Mouse (Mus musculus): ENCODE data around the gene Mypn. TPM values are rescaled to one million over a fixed set of nuclear protein-coding genes. Genes with fewer than 3 reads are reported as not detected.
A peak's percentile ranks its signal among the peaks of the same experiment; 100 is the strongest.

The Mypn gene
- 0.10 and 0.12 TPM in 2 replicates for polyA plus RNA-seq (2015; fragmentation: Nextera tagmentation; extraction: Ambion mirVana)

GRCm38 (mm10) chr10:63203728-63204127 is at the start of gene Mypn:
Gene Mypn, minus strand, starts transcription at chr10:63203952.
- no peak for TF ChIP-seq CTCF (IDR thresholded peaks at IDR 0.05; ENCODE audit: low read depth)
- no peak for TF ChIP-seq EP300 (optimal IDR thresholded peaks at IDR 0.05)
- Histone ChIP-seq H3K4me1 (replicated peaks; ENCODE audit: control insufficient read depth, insufficient read depth) (no peaks in the 10 kb centered on the region), H3K4me3 (ENCODE audit: low read depth, low read length) (no peak within 1 kb of the TSS), H3K9ac (ENCODE audit: low read length) (no peak within 1 kb of the TSS), H3K27ac (replicated peaks) (no peak within 1 kb of the TSS), H3K9me3 (ENCODE audit: control insufficient read depth, low read length) (no peaks in the 10 kb centered on the region), H3K36me3 (ENCODE audit: control insufficient read depth, insufficient read depth, low read length) (no peaks in the 10 kb centered on the region), H3K27me3 (ENCODE audit: control insufficient read depth, insufficient read depth, low read length) (no peaks in the 10 kb centered on the region), H3K4me2 (replicated peaks; ENCODE audit: low read depth) (no peak within 1 kb of the TSS)
- no peak for DNase-seq (ENCODE audit: low spot score)
- no peak for ATAC-seq (ENCODE audit: low FRiP score, low TSS enrichment)
- 74% methylated on average over 15 of the region's 15 CpGs for WGBS

- no peak overlapping the region for H3K4me2 ChIP-seq (replicated peaks; ENCODE audit: low read depth)
- no peak overlapping the region for H3K4me3 ChIP-seq (ENCODE audit: low read depth, low read length)
- no peaks in the 10 kb centered on the region for H3K4me1 ChIP-seq (replicated peaks; ENCODE audit: control insufficient read depth, insufficient read depth)
- H3K27me3 ChIP-seq (ENCODE audit: control insufficient read depth, insufficient read depth, low read length) = no peaks in the 10 kb centered on the region
- no peak for DNase-seq (ENCODE audit: low spot score)
- H3K27ac ChIP-seq (replicated peaks) = no peak overlapping the region
- 80% methylated on average over 6 of the region's 6 CpGs for WGBS
- no peaks in the 10 kb centered on the region for H3K9me3 ChIP-seq (ENCODE audit: control insufficient read depth, low read length)
- H3K9ac ChIP-seq (ENCODE audit: low read length) = no peak overlapping the region
- H3K36me3 ChIP-seq (ENCODE audit: control insufficient read depth, insufficient read depth, low read length) = peaks cover 9% of the 10 kb centered on the region
- ATAC-seq (ENCODE audit: low FRiP score, low TSS enrichment) = no peak
- no peak for TF ChIP-seq EP300 (optimal IDR thresholded peaks at IDR 0.05)
- TF ChIP-seq CTCF (IDR thresholded peaks at IDR 0.05; ENCODE audit: low read depth) = no peak
These were observed 44.7 kb upstream of the Mypn start for GRCm38 (mm10) chr10:63248421-63248820.

GRCm38 (mm10) chr10:63247457-63247856 is 43.7 kb upstream of the Mypn start:
- Histone ChIP-seq H3K9ac (ENCODE audit: low read length) (no peak overlapping the region), H3K9me3 (ENCODE audit: control insufficient read depth, low read length) (no peaks in the 10 kb centered on the region), H3K27me3 (ENCODE audit: control insufficient read depth, insufficient read depth, low read length) (no peaks in the 10 kb centered on the region), H3K4me2 (replicated peaks; ENCODE audit: low read depth) (no peak overlapping the region), H3K4me1 (replicated peaks; ENCODE audit: control insufficient read depth, insufficient read depth) (no peaks in the 10 kb centered on the region; the same call in 1 of the 2 replicates), H3K36me3 (ENCODE audit: control insufficient read depth, insufficient read depth, low read length) (peaks cover 6% of the 10 kb centered on the region; the same call in 1 of the 2 replicates), H3K27ac (replicated peaks) (no peak overlapping the region), H3K4me3 (ENCODE audit: low read depth, low read length) (no peak overlapping the region)
- TF ChIP-seq EP300 (optimal IDR thresholded peaks at IDR 0.05) (no peak), CTCF (IDR thresholded peaks at IDR 0.05; ENCODE audit: low read depth) (no peak)
- DNase-seq (ENCODE audit: low spot score) (no peak), ATAC-seq (ENCODE audit: low FRiP score, low TSS enrichment) (no peak)
- 56% methylated on average over 7 of the region's 7 CpGs for WGBS

- H3K4me2 ChIP-seq (replicated peaks; ENCODE audit: low read depth) = no peak overlapping the region
- no peak overlapping the region for H3K9ac ChIP-seq (ENCODE audit: low read length)
- no peak overlapping the region for H3K4me3 ChIP-seq (ENCODE audit: low read depth, low read length)
- TF ChIP-seq CTCF (IDR thresholded peaks at IDR 0.05; ENCODE audit: low read depth) (no peak), EP300 (optimal IDR thresholded peaks at IDR 0.05) (no peak)
- H3K9me3 ChIP-seq (ENCODE audit: control insufficient read depth, low read length) = no peaks in the 10 kb centered on the region
- no peaks in the 10 kb centered on the region for H3K27me3 ChIP-seq (ENCODE audit: control insufficient read depth, insufficient read depth, low read length)
- no peak for DNase-seq (ENCODE audit: low spot score)
- H3K27ac ChIP-seq (replicated peaks) = no peak overlapping the region
- WGBS = 86% methylated on average over 3 of the region's 3 CpGs
- peaks cover 6% of the 10 kb centered on the region; the same call in 1 of the 2 replicates for H3K36me3 ChIP-seq (ENCODE audit: control insufficient read depth, insufficient read depth, low read length)
- no peak for ATAC-seq (ENCODE audit: low FRiP score, low TSS enrichment)
- no peaks in the 10 kb centered on the region; the same call in 1 of the 2 replicates for H3K4me1 ChIP-seq (replicated peaks; ENCODE audit: control insufficient read depth, insufficient read depth)
These were observed 42.1 kb upstream of the Mypn start for GRCm38 (mm10) chr10:63245846-63246245.

GRCm38 (mm10) chr10:63244746-63245145 is 41.0 kb upstream of the Mypn start:
- Histone ChIP-seq H3K4me2 (replicated peaks; ENCODE audit: low read depth) (peak overlapping the region; percentile 56), H3K9me3 (ENCODE audit: control insufficient read depth, low read length) (no peaks in the 10 kb centered on the region), H3K4me1 (replicated peaks; ENCODE audit: control insufficient read depth, insufficient read depth) (no peaks in the 10 kb centered on the region; the same call in 1 of the 2 replicates), H3K9ac (ENCODE audit: low read length) (no peak overlapping the region; the same call in 1 of the 2 replicates), H3K27ac (replicated peaks) (peak overlapping the region; percentile 99; the same call in 1 of the 2 replicates), H3K36me3 (ENCODE audit: control insufficient read depth, insufficient read depth, low read length) (no peaks in the 10 kb centered on the region), H3K27me3 (ENCODE audit: control insufficient read depth, insufficient read depth, low read length) (no peaks in the 10 kb centered on the region), H3K4me3 (ENCODE audit: low read depth, low read length) (peak overlapping the region; percentile 97)
- TF ChIP-seq CTCF (IDR thresholded peaks at IDR 0.05; ENCODE audit: low read depth) (peak; percentile 67), EP300 (optimal IDR thresholded peaks at IDR 0.05) (no peak)
- DNase-seq (ENCODE audit: low spot score) = peak; percentile 58
- 18% methylated on average over 5 of the region's 5 CpGs for WGBS
- no peak for ATAC-seq (ENCODE audit: low FRiP score, low TSS enrichment)

GRCm38 (mm10) chr10:63244055-63244671 is 40.4 kb upstream of the Mypn start:
- DNase-seq (ENCODE audit: low spot score) = no peak
- Histone ChIP-seq H3K9me3 (ENCODE audit: control insufficient read depth, low read length) (no peaks in the 10 kb centered on the region), H3K9ac (ENCODE audit: low read length) (peak overlapping the region; percentile 98), H3K36me3 (ENCODE audit: control insufficient read depth, insufficient read depth, low read length) (no peaks in the 10 kb centered on the region), H3K4me3 (ENCODE audit: low read depth, low read length) (peak overlapping the region; percentile 97), H3K4me1 (replicated peaks; ENCODE audit: control insufficient read depth, insufficient read depth) (no peaks in the 10 kb centered on the region; the same call in 1 of the 2 replicates), H3K4me2 (replicated peaks; ENCODE audit: low read depth) (peak overlapping the region; percentile 56), H3K27me3 (ENCODE audit: control insufficient read depth, insufficient read depth, low read length) (no peaks in the 10 kb centered on the region), H3K27ac (replicated peaks) (peak overlapping the region; percentile 99)
- peak; percentile 75 for ATAC-seq (ENCODE audit: low FRiP score, low TSS enrichment)
- WGBS = under 1% methylated on average over 41 of the region's 41 CpGs
- no peak for TF ChIP-seq CTCF (IDR thresholded peaks at IDR 0.05; ENCODE audit: low read depth)
- TF ChIP-seq EP300 (optimal IDR thresholded peaks at IDR 0.05) = no peak
